Mouse (Mus musculus): ENCODE results near the gene Nhs. TPM values are rescaled to one million over a fixed set of nuclear protein-coding genes. Genes with fewer than 3 reads are reported as not detected.

The Nhs gene
- total RNA-seq, 2 experiments from 2014 or later: 0.46 to 0.77 TPM

GRCm38 (mm10) chrX:161943098-161943680 is 216.3 kb downstream of the Nhs start:
- DNase-seq: no peak

DNA sequence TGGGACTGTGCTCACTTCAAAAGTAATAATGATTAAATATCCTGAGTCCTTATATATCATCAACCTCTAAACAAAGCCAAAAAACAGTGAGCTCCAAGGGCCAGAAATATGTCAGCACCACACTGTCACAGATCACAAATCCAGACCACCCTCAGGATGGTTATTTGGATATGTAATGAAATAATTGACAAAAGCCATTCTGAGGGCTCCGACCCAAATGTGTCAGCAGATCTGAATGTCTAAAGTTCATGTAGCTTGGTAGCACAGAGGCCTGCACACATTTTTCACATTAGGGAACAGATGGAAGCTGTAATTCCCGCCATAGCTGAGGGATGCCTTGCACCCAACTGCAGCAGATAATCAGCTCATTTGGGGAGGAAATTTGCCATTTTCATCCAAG is 218.8 kb downstream of the Nhs start:
- peak in 1 of 2 experiments; percentile 3 for DNase-seq

DNA sequence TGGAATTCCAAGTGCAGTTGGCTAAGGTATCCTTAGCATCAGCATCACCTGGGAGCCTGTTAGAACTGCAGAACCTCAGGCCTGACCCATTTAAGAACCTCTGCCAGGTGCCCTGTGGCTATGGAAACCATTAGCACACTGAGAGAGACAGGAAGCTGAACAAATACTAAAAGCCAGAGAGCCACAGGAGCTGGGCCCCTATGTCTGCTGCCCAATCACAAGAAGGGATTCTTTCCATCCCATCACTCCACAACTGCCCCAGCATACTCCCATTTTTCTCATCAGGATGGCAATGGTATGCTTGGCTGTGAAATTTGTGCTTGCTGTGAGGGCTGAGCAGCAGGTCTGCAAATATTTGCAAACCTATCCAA is 232.9 kb downstream of the Nhs start:
- DNase-seq: no peak

GRCm38 (mm10) chrX:161925973-161926682 is 233.4 kb downstream of the Nhs start:
- DNase-seq: no peak

- DNase-seq: no peak
Observed at GRCm38 (mm10) chrX:161922655-161923054, 236.9 kb downstream of the Nhs start.

GRCm38 (mm10) chrX:161921581-161921980 is 237.9 kb downstream of the Nhs start:
- peak; percentile 5 to 36 for DNase-seq

DNA sequence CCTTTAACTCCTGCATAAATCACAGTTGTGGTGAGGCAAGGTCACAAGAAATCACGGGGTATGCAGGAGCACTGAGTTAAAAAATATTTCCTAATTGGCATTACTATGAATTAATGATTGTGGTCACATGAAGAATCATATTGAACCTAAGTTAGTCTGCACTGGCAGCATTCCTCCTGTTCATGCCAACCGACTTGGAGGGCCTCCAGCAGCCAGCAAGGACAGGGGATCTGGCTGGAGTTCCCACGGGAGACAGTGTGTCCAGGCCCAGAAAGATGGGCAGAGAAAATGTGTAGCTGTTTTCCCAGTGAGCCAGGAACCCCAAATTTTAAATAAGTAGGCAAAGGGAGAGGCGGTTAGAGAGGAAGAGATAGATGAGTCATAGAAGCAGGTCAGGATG is 249.6 kb downstream of the Nhs start:
- DNase-seq: peak; percentile 24 to 44

GRCm38 (mm10) chrX:161908652-161909403 is 250.7 kb downstream of the Nhs start:
- peak in 1 of 2 experiments; percentile 6 for DNase-seq

- peak in 1 of 2 experiments; percentile 3 for DNase-seq
Observed at GRCm38 (mm10) chrX:161907595-161908592, 251.6 kb downstream of the Nhs start.

DNA sequence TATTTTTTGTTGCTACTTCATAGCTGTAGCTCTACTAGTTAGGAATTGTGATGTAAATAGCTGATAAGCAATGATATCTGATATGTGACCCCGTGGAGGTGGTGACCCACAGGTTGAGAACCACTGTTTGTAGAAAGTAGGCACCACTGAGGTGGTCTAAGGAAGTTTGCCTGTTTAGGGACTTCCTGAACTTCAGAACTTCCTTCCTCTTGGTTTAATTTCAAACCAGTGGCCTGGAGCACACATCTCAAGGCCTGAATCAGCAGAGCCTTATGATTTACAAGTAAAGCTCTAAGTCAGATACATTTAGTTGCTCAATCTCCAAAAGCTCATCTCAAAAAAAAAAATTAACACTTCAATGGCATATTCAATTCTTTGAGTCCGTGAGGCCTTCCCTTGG is 265.1 kb downstream of the Nhs start:
- DNase-seq: no peak

GRCm38 (mm10) chrX:161883661-161884060 is 275.9 kb downstream of the Nhs start:
- DNase-seq: no peak

GRCm38 (mm10) chrX:161877123-161877522 is 282.4 kb downstream of the Nhs start:
- no peak for DNase-seq

- peak in 1 of 2 experiments; percentile 25 for DNase-seq
Observed at GRCm38 (mm10) chrX:161873511-161873910, 286.0 kb downstream of the Nhs start.

DNA sequence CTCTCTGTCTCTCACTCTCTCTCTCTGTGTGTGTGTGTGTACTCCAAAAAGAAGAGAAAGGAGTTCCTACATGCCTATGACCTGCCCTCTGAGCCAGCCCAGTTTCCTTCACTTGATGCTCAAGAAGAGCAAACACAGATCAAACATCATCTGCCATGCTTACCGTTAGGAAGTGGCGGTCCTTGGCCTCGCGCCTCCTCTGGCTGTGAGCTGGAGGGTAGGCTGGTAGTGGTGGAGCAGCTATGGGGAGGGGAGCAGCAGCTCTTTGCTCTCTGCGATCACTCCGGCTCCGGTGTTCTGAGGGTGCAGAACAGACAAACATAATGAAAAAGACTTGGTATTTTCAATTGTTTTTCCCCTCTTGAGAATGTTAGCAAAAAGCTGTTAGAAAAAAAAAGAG is 288.2 kb downstream of the Nhs start:
- DNase-seq: no peak

DNA sequence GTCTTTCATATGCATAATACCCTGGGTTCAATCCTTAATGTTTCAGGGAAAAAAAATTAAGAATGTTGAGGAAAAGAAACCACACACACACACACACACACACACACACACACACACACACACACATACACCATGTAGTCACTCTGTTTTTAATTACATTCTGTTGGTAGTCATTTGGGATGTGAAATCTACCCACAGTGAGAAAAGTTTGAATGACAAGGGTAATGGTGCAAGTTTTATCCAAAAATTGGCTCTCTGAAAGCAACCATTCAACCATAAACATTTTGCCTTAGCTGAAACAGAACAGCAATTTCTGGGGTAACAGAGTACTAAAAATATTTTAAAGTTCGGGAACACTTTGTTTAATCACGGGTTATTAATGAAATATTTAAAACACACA is 303.9 kb downstream of the Nhs start:
- DNase-seq: no peak

DNA sequence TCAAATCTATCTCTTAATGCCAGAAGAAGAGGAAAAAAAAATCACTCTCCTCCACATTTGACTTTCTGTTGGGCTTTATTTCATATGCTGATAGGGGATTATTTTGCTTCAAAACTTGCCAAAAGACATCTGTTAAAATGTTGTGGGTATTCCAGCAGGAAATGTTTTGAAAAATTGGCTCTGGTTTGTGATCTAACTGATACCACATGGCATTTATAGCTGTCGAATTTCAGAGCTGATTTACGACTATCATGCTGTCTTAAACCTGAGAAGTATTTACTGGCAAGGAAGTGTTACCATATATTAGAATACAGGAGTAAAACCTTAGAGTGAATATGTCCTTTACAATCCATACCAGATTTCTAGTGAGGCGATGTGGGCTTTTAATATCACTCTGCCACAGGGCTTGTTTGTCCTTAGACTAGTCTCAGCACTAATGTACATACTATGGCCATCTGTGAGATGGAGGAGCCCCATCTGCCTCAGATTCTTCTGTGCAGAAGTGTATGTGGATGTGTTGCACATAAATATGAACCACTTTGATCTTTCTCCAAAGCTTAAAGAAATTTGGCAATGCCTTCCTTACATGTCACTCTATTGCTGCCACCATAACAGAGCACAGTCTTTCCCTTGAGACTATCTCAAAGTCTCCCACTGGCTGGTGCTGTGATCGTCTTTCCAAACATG is 305.8 kb downstream of the Nhs start:
- DNase-seq: no peak

DNA sequence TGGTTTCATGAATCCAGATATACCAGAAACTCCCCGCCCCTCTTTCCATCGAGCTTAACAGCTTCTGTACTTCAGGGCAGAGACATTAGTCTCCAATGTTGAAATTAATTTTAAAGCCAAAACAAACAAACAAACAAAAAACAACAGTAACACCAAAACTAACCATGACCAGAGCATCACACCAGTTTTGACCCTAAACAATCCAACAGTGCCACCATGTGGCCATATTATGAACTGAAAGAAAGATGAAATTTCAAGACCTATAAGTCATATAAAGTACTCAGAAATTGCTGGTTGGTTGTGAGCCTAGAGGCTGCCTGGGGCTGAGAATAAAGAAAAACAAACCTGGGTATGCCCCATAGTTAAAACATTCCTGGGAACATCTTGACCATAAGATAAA is 333.3 kb downstream of the Nhs start:
- DNase-seq: peak; percentile 8 to 64

DNA sequence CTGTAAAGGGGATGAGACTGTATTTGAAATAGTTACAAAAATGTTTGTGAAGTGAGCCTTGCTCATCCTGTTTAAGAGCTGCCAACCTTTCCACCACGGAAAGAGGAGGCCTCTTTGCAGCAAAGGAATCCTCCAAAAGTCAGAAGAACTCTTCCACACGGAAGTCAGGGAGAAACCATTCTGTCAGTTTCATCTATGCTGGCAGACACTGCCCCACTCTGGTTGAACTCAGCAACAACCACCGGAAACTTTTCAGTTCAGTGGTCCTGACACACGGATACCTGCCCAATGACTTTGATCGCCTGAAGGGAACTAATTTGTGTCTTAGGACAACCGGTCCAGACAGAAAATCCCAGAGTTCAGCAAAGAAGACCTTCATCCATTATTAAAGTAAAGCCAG is 369.3 kb downstream of the Nhs start:
- DNase-seq: peak; percentile 6 to 47
